Mouse (Mus musculus) embryo, embryonic 11.5 days (tissue): ENCODE measurements around the gene Rabepk.
"Not testable (repeated sequence)": the region's sequence is repeated elsewhere in the genome, so short reads cannot be mapped to it uniquely, and the experiment has no call there.

ENCODE experiments used
- DNase-seq: peaks from one replicate; pipeline ENCODE4 v3.0.0-alpha.2; 2012; ENCODE audit warnings: low read depth, low spot score

Rabepk gene

GRCm38 (mm10) chr2:34799357-34800256 is at the start of gene Rabepk:
Rabepk (minus strand) TSS chr2:34799912.
- DNase-seq = peak; percentile 65

GRCm38 (mm10) chr2:34847702-34848101 is 48.0 kb upstream of the Rabepk start:
- DNase-seq = no peak

DNA sequence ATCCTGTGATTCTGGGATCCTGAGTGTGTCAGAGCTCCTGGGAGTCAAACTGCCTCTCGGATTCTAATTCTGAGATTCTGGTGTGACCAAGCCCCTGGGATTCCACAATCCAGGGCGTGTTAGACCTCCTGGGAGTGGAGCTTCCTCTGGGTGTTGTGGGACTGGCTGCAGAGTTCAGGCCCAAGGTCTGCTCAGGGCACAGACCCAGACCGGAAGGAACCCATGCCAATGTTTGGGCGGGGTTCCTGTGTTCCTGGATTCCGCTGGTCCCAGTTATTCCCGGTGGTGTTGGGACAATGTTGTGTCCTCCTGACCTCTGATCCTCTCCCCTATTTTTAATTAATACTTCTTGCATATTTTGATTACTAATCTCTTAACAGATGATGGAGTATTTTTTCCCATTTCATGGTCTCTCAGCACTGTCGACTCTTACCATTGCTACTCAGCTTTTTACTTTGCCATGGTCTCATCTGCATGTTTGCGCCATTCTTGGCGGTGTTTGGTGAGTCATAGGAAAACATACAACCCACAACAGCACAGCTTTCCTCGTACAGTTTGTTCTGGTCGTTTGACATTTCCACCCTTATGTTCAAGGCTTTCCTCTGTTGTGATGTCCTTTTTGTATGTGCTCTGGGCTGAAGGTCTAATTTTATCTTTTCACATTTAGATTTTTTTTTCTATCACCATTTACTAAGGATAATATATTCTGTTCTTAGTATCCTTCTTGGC is 43.7 kb upstream of the Rabepk start:
- DNase-seq = no peak

DNA sequence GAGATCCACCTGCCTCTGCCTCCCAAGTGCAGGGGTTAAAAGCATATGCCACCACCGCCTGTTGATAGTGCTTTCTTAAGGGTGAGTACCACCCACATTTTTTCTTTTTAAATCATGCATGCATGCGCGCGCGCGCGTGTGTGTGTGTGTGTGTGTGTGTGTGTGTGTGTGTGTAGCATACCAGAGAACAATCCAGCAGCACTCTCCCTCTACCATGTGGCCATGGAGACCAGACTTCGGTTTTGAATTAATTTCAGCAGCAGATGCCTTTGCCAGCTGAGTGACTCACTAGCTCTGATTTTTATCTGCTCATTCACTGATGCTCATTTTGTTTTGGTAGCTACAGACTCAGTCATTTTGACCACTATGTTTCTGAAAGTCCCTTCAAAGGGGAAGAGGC is 42.0 kb upstream of the Rabepk start:
- DNase-seq = no peak

- not testable (repeated sequence) for DNase-seq
Measured at GRCm38 (mm10) chr2:34840143-34840542, 40.4 kb upstream of the Rabepk start.

GRCm38 (mm10) chr2:34835669-34836068 is 36.0 kb upstream of the Rabepk start:
- no peak for DNase-seq

DNA sequence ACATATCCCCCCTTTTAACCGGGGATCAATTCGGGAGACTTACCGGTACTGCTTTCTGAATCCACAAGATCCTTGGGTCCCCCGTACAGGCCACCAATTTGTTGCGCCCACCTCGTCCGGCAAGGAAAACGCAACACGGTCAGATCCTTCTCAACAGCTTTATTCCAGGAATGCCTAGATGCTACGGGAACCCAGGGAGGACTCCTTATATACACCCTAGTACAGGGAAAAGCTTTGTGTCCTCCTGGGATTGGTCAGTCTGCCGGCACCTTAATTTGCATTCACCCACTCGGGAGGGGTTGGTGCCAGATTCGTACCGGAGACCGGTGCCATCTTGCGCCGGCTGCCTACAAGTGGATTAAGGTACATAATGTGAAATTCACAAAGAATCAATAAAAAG is 33.9 kb upstream of the Rabepk start:
- no peak for DNase-seq

DNA sequence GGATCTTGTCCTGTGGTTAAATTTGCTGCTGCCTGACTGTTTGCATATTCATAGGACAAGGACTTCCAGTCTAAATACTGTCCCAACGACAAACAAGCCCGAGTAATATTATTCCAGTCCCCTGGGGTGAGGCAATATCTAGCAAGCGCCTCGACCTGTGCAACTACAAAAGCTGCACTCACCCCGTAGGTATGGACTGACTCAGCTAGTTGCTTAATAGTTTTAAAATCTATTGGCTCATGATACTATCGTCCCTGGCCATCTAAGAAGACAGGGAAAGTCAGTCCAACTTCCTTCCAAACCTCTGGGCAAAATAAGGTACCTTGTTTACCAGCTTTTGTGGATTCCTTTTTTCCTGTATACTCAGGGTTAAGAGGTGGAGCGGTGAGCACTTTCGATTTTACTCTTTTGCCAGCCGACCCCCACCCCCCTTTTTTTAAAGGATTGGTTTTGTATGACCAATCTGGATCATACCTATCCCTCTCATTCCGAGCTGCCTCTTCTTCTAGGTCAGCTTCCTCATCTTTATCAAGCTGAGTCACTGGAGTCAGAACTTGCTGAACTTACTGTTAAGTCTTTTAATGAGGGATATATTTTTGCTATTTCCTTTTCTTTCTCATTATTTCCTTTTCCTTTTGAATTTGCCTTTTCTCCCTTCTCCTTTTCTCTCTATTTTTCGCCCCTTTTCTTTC is 33.2 kb upstream of the Rabepk start, which contains the start of gene Gm34653:
Gm34653 (plus strand) TSS at position 242 of the 692 bp plus-strand sequence.
- DNase-seq = not testable (repeated sequence)

- DNase-seq = not testable (repeated sequence)
Measured at GRCm38 (mm10) chr2:34830066-34830465, 30.4 kb upstream of the Rabepk start.

DNA sequence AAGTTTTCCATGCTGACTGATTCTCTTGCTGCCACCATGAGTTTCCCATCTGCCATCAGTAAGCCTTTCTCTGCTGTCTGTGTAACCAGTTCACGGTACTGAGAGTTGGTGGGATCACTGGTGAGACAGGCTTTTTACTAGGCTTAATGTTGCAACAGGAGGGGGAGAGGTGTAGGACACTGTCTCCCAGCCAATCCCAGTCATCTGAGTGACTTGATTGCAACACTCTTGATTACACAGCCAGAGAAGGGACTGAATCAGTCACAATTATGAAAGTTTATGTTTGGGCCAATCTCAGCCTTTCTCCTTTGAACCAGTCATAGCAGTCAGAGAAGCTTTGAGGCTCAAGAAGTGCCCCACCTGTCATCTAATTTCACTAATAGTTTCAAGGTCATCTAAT is 28.3 kb upstream of the Rabepk start:
- DNase-seq = no peak

- no peak for DNase-seq
Measured at GRCm38 (mm10) chr2:34827591-34827990, 27.9 kb upstream of the Rabepk start.

- DNase-seq = peak; percentile 5
Measured at GRCm38 (mm10) chr2:34826460-34827231, 26.9 kb upstream of the Rabepk start.

GRCm38 (mm10) chr2:34825827-34826459 is 26.2 kb upstream of the Rabepk start, which contains the start of gene Fbxw2:
Fbxw2 (minus strand) TSS chr2:34826311.
- peak; percentile 83 for DNase-seq

DNA sequence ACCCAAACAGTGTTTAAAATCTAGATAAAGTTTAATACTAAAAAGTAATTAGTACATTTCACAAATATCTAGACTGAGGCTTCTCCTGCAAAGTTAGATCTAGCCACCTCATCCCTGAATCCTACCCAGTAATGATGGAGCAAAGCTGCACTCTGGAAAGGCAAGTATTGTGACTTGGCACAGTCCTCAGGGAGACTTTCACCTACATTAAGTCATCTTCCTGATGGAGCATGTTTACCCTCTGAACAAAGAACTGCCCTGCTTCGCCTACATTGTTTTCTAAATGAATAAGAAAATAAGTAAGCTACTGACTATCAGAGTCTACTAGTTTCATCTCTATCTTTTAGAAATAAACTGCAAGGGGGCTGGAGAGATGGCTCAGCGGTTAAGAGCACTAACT is 18.8 kb upstream of the Rabepk start:
- no peak for DNase-seq

- not testable (repeated sequence) for DNase-seq
Measured at GRCm38 (mm10) chr2:34815893-34816292, 16.2 kb upstream of the Rabepk start.

DNA sequence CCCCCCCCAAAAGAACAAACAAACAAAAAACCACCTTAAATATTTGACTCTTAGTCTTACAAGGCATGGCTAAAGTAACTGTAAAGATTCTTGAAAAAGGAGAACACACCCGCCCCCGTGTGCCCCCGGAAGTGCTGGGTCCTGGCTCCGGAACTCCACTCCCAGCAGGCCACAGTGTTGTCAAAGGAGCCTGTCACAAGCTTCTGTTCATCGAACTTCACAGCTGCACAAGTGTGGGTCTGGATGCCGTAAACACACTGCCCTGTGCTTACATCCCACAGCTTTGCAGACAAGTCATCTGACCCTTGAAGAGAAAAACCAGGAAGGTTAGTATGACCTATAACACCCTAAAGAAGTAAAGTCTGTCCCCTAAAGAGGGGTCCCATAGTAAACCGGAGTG is 13.0 kb upstream of the Rabepk start:
- no peak for DNase-seq

DNA sequence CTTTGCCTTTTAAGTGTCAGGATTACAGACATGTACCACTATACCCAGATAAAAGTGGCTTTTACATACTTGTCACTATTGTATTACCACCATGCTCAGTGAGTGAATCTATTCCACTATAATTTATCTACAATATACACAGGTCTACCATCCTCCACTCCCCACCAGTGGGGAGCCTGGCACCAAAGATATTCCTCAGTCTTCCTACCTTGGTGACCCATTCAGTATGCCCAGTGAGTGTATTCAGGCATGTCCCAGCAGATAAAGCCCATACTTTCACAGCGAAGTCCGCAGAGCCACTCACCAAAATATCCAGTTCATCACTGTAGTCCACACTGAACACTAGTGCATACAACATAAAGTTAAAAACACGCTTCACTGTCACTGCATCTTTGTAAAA is 11.1 kb upstream of the Rabepk start:
- no peak for DNase-seq

- no peak for DNase-seq
Measured at GRCm38 (mm10) chr2:34809568-34809967, 9.9 kb upstream of the Rabepk start.

DNA sequence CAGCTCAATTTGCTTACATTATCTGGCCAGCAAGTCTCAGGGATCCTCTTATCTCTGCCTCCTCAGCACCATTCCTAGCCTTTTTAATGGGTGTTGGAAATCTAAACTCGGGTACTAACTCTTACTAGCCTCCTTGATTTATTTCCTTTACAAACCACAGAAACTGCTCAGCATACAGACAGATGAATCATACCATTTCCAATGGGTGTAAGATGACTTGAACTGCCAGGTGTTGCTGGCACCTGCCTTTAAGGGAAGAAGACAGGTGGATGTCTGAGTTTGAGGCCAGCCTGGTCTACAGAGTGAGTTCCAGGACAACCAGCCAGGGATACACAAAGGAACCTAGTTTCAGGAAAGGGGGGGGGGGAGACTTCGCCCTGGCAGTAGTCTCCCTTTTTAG is 8.3 kb upstream of the Rabepk start:
- no peak for DNase-seq

GRCm38 (mm10) chr2:34805364-34805950 is 5.7 kb upstream of the Rabepk start:
- no peak for DNase-seq
